Mouse (Mus musculus) ES-E14 (cell line): ENCODE results near the gene Actr5. TPM values are rescaled to one million over a fixed set of nuclear protein-coding genes. Genes with fewer than 3 reads are reported as not detected.

Experiments used
- DNase-seq: peaks from one replicate; pipeline ENCODE4 v3.0.0-alpha.2; 2013; ENCODE audit warnings: low read depth, low spot score
- H3K27ac ChIP-seq: 2 replicates; pipeline ENCODE4 v1.5.1; 2012; ENCODE audit warnings: low read depth, mild to moderate bottlenecking, low read length, moderate library complexity, mixed read lengths; ENCODE audit not compliant: poor library complexity, insufficient read depth, severe bottlenecking
- H3K36me3 ChIP-seq: 2 replicates; pipeline ENCODE4 v1.6.1; 2012; ENCODE audit warnings: mild to moderate bottlenecking, low read length, moderate library complexity, mixed read lengths; ENCODE audit not compliant: control insufficient read depth, poor library complexity, insufficient read depth, severe bottlenecking
- H3K4me1 ChIP-seq, 2 experiments: fragments of 150-350 bp in 1 of 2; sonication (generic) in 1 of 2; 2 replicates each; pipeline ENCODE4 v1.6.1; 2012; ENCODE audit warnings: low read length in 2 of 2, mild to moderate bottlenecking in 1 of 2, mixed read lengths in 1 of 2; ENCODE audit not compliant: control insufficient read depth in 2 of 2, insufficient read depth in 2 of 2, poor library complexity in 1 of 2
- H3K4me3 ChIP-seq, 2 experiments: fragments of 150-350 bp in 1 of 2; sonication (generic) in 1 of 2; 2 replicates each; pipeline ENCODE4 v1.5.1; 2012; ENCODE audit warnings: low read length in 2 of 2, low read depth in 1 of 2, mild to moderate bottlenecking in 1 of 2, mixed read lengths in 1 of 2; ENCODE audit not compliant: insufficient read depth in 1 of 2, poor library complexity in 1 of 2, severe bottlenecking in 1 of 2
- H3K9ac ChIP-seq: 2 replicates; pipeline ENCODE4 v1.6.1; 2012; ENCODE audit warnings: low read depth, mild to moderate bottlenecking, low read length, mixed read lengths; ENCODE audit not compliant: poor library complexity, insufficient read depth, severe bottlenecking
- H3K9me3 ChIP-seq: fragments of 150-350 bp; sonication (generic); 2 replicates; pipeline ENCODE4 v1.6.1; 2012; ENCODE audit warnings: low read depth, mild to moderate bottlenecking, low read length; ENCODE audit not compliant: control insufficient read depth, insufficient read depth
- CHD2 ChIP-seq: IDR thresholded peaks from 2 replicates; pipeline ENCODE4 v1.6.1; 2014; ENCODE audit warnings: mild to moderate bottlenecking, low read depth, low read length, inconsistent platforms
- HCFC1 ChIP-seq: IDR thresholded peaks from 2 replicates; pipeline ENCODE4 v1.6.1; 2012; ENCODE audit warnings: low read length, inconsistent platforms, borderline replicate concordance; ENCODE audit not compliant: insufficient read depth
- MAFK ChIP-seq: IDR thresholded peaks from 2 replicates; pipeline ENCODE4 v1.6.1; 2014; ENCODE audit warnings: mild to moderate bottlenecking, low read depth, low read length, inconsistent platforms; ENCODE audit not compliant: insufficient read depth
- ZC3H11A ChIP-seq: IDR thresholded peaks from 2 replicates; pipeline ENCODE4 v1.6.1; 2012; ENCODE audit warnings: low read depth, mild to moderate bottlenecking, inconsistent platforms, low read length, borderline replicate concordance
- ZNF384 ChIP-seq: IDR thresholded peaks from 2 replicates; pipeline ENCODE4 v1.6.1; 2012; ENCODE audit warnings: low read depth, low read length, inconsistent platforms
- in situ Hi-C, 2 experiments: fragments of 600-800 bp; cut with MboI; formaldehyde crosslinking; loops; one replicate each; pipeline ENCODE4 v1.15.1; 2025; ENCODE audit warnings: low sequenced_read_pairs in 2 of 2, inconsistent platforms in 1 of 2; ENCODE audit not compliant: unreplicated experiment in 2 of 2
- total RNA-seq: library from RNA; depleted of rRNA; stranded (reverse); fragments of 300-350 nt; gene quantifications from 2 replicates; pipeline ENCODE4 v1.2.3, GENCODE M21; 2012

The Actr5 gene
- total RNA-seq, 1 experiment = 11.5 TPM

DNA sequence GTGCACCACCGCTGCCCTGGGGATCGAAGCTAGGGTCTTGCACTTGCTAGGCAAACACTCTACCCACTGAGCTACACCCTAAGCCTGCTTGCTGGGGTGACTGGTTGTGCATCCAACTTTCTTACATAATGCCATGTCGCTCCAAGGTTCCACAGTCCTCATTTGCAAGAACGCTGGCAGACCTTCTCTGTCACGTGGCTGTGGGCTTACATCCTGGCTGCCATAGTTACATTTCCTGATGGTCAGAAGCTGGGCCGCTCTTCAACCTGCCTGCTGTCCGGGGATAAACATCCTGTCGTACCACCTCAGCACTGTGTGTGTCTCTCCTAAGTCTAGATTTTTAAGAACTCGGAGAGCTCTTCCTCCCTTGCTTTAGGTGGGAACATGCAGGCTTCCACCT lies 30.0 kb downstream of the Actr5 start:
- no peaks in the 10 kb centered on the region; a peak in 1 of 4 replicates for H3K4me1 ChIP-seq
- no peaks in the 10 kb centered on the region for H3K9me3 ChIP-seq
- H3K4me3 ChIP-seq = no peak overlapping the region
- in situ Hi-C loops = no loop called here
- H3K36me3 ChIP-seq = no peaks in the 10 kb centered on the region
- H3K27ac ChIP-seq = no peak overlapping the region
- TF ChIP-seq MAFK = no peak
- no peak for TF ChIP-seq ZC3H11A
- TF ChIP-seq HCFC1 = no peak
- no peak for TF ChIP-seq ZNF384
- no peak for TF ChIP-seq CHD2
- no peak for DNase-seq
- no peak overlapping the region for H3K9ac ChIP-seq

DNA sequence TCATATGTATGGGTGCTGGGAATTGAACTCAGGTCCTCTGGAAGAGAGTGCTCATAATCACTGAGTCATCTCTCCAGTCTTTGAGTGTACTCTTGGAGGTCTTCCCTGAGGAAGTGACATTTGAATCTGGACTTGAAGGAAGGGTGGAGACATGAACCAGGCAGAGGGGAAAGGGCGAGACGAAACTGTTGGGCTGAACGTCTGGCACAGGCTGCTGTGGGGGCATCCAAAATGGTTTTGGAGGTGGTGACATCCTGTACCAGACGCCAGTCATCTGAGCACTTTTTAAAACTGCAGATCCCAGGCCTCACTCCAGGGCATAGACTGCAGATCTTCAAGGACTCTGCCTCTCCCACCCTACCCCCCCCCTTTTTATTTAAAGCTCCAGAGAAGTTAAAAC lies 31.1 kb downstream of the Actr5 start:
- no peak for DNase-seq
- TF ChIP-seq ZNF384 (no peak), HCFC1 (no peak), MAFK (no peak), ZC3H11A (no peak)
- no peaks in the 10 kb centered on the region; a peak in 1 of 4 replicates for H3K4me1 ChIP-seq
- in situ Hi-C loops = no loop called here
- H3K4me3 ChIP-seq = no peak overlapping the region
- no peak overlapping the region for H3K9ac ChIP-seq
- H3K36me3 ChIP-seq = no peaks in the 10 kb centered on the region
- no peaks in the 10 kb centered on the region for H3K9me3 ChIP-seq
- H3K27ac ChIP-seq = no peak overlapping the region

DNA sequence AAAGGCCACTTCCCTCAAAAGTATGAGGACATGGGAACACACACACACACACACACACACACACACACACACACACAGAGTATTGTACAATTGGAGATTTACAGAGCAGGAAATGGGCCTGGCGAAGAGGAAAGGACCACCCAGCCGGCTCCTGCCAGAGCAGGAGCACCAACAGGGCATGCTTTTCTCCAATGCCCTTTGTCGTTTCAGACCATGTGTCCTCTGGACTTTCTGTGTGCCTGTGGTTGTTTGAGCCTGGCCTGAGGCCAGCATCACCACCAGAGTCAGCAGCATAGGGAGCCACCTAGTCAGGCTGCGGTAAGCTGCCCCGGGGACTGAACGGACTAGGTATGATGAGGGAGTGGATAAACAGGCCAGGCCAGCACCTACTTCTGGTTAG lies 34.1 kb downstream of the Actr5 start:
- no peak for DNase-seq
- Histone ChIP-seq H3K27ac (no peak overlapping the region), H3K4me3 (no peak overlapping the region), H3K9me3 (no peaks in the 10 kb centered on the region), H3K4me1 (no peaks in the 10 kb centered on the region; a peak in 1 of 4 replicates), H3K36me3 (no peaks in the 10 kb centered on the region), H3K9ac (no peak overlapping the region)
- no peak for TF ChIP-seq ZNF384
- TF ChIP-seq HCFC1 = no peak
- no peak for TF ChIP-seq MAFK
- in situ Hi-C loops = no loop called here

DNA sequence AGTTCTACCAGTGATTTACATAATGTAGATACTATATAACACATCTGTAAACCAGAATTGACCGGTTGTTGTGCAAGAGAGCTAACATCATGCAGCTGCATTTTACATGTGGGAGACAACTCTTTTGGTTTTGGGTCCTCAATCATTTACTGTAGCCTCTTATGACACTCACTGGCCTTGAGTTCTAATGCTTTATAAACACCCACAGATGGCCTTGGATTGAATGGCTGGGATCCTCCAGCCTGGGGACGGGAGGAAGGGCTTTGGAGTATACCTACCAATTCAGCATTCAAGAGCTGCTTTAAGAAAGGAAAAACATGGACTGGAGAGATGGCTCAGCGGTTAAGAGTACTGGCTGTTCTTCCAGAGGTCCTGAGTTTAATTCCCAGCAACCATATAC lies 34.7 kb downstream of the Actr5 start:
- Histone ChIP-seq H3K4me3 (no peak overlapping the region), H3K36me3 (no peaks in the 10 kb centered on the region), H3K27ac (no peak overlapping the region), H3K9me3 (no peaks in the 10 kb centered on the region), H3K4me1 (no peaks in the 10 kb centered on the region; a peak in 1 of 4 replicates), H3K9ac (no peak overlapping the region)
- DNase-seq = no peak
- in situ Hi-C loops = no loop called here
- TF ChIP-seq HCFC1 = no peak
- no peak for TF ChIP-seq CHD2
- TF ChIP-seq MAFK = no peak
- TF ChIP-seq ZNF384 = no peak
- TF ChIP-seq ZC3H11A = no peak

- no peak within 1 kb of the TSS for H3K9ac ChIP-seq
- TF ChIP-seq CHD2 (no peak), HCFC1 (no peak), ZNF384 (no peak), MAFK (no peak), ZC3H11A (no peak)
- DNase-seq = no peak
- peaks cover 4% of the 10 kb centered on the region in 2 experiments; a peak in 2 of 4 replicates for H3K4me1 ChIP-seq
- in situ Hi-C loops = no loop called here
- no peaks in the 10 kb centered on the region for H3K9me3 ChIP-seq
- H3K4me3 ChIP-seq = no peak within 1 kb of the TSS
- no peaks in the 10 kb centered on the region for H3K36me3 ChIP-seq
- H3K27ac ChIP-seq = no peak within 1 kb of the TSS
Observed at GRCm38 (mm10) chr2:158665098-158665497, 40.4 kb downstream of the Actr5 start, which contains the start of gene Ppp1r16b. Ppp1r16b (plus strand) TSS chr2:158665398.
